In the genomic region with DNA sequence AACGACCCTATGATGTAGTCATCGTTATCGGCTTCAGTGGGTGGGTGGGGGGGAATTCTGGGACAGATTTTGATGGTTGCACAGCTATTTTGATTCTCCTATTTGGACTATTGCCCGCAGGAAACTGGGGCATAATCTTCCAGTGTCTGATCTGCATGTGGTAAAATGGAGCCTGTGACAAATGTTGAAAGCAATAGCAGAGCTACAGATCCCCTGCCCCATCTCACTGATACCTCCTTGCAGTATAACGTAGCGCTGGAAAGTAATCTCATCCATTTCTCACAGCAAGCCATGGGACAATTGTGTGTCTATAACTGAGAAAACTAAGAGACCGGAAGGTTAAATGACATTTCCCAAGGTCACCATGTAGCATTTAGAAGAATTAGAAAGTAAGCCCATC, we compare ENCODE assay signal across 21 mouse cellular contexts. TPM values are rescaled to one million over a fixed set of nuclear protein-coding genes. Genes with fewer than 3 reads are reported as not detected.
A peak's percentile ranks its signal among the peaks of the same experiment; 100 is the strongest.
DNase-seq lines count a peak whose midpoint lies in the region; ATAC-seq and TF ChIP-seq lines count a peak whose summit lies in the region.
"Had no signal": no experiment of that assay in that cellular context is flagged by ENCODE, and none has a peak within 500 bp of the region (broad histone marks: within the 10 kb centered on the region; RNA-seq: fewer than 3 reads in every experiment).

No protein-coding gene starts in this region.

- H3K36me3 ChIP-seq in hindbrain, embryonic 13.5 days = no peaks in the 10 kb centered on the region
- H3K36me3 ChIP-seq in midbrain, embryonic 13.5 days = no peaks in the 10 kb centered on the region
- H3K36me3 ChIP-seq: embryonic facial prominence, embryonic 12.5 days; limb, embryonic 15.5 days had no signal

- H3K9ac ChIP-seq in hindbrain, embryonic 13.5 days = no peak overlapping the region
- no peak overlapping the region for H3K9ac ChIP-seq in midbrain, embryonic 13.5 days (replicated peaks)
- H3K9ac ChIP-seq: embryonic facial prominence, embryonic 12.5 days; limb, embryonic 15.5 days had no signal

- no peak for DNase-seq in left cerebral cortex, adult 2 months (ENCODE audit: extremely low spot score in 1 of 2, low spot score in 2 of 2)
- DNase-seq in left cerebral cortex, adult 11 months (ENCODE audit: low spot score) = no peak
- DNase-seq in kidney, postnatal 10 days = no peak
- DNase-seq in cerebellum, adult 11-12 months = no peak
- no peak for DNase-seq in heart, postnatal 4 days
- DNase-seq: adrenal gland, postnatal 14 days; cerebellum, adult 8-10 months; heart, postnatal 36 days; kidney, adult 11 months; lung, adult 18-20 months; lung, postnatal 4 days; right cerebral cortex, postnatal 25 days; thymus, postnatal 25 days had no signal

- no peaks in the 10 kb centered on the region for H3K9me3 ChIP-seq in hindbrain, embryonic 13.5 days
- no peaks in the 10 kb centered on the region for H3K9me3 ChIP-seq in midbrain, embryonic 13.5 days
- H3K9me3 ChIP-seq: embryonic facial prominence, embryonic 12.5 days; limb, embryonic 15.5 days had no signal

- H3K4me1 ChIP-seq in hindbrain, embryonic 13.5 days (replicated peaks) = peaks cover 42% of the 10 kb centered on the region
- H3K4me1 ChIP-seq in midbrain, embryonic 13.5 days (replicated peaks) = peaks cover 36% of the 10 kb centered on the region

- TF ChIP-seq CTCF in left cerebral cortex, adult 2 months (IDR thresholded peaks at IDR 0.05) = no peak

- WGBS in hindbrain, embryonic 13.5 days = 43% methylated on average over 7 of the region's 7 CpGs
- 40% methylated on average over 7 of the region's 7 CpGs for WGBS in midbrain, embryonic 13.5 days

- no peak overlapping the region for H3K4me3 ChIP-seq in left cerebral cortex, adult 2 months
- no peak overlapping the region for H3K4me3 ChIP-seq in hindbrain, embryonic 13.5 days
- no peak overlapping the region for H3K4me3 ChIP-seq in midbrain, embryonic 13.5 days (replicated peaks)
- H3K4me3 ChIP-seq: embryonic facial prominence, embryonic 12.5 days; limb, embryonic 15.5 days had no signal

- H3K27ac ChIP-seq in left cerebral cortex, adult 2 months = peak overlapping the region; percentile 58; the same call in 1 of the 2 replicates
- peak overlapping the region; percentile 81 for H3K27ac ChIP-seq in hindbrain, embryonic 13.5 days
- H3K27ac ChIP-seq in midbrain, embryonic 13.5 days = peak overlapping the region; percentile 77
- H3K27ac ChIP-seq: kidney, postnatal 0 days had no signal

- no peak for ATAC-seq in hindbrain, embryonic 13.5 days (ENCODE audit: low FRiP score)
- ATAC-seq in midbrain, embryonic 13.5 days = 0 out of 2 replicates have a peak, but pooled peaks have one; percentile 12

- intact Hi-C loops in left cerebral cortex, adult 2 months (cut with DNase I) = loop anchor here (5.0 to 10.0 kb wide), 7 partner anchors 97 to 950 kb away; partner anchors contain the start of gene Creb1

- peak overlapping the region; percentile 10; the same call in 1 of the 2 replicates for H3K4me2 ChIP-seq in hindbrain, embryonic 13.5 days
- peak overlapping the region; percentile 15; the same call in 1 of the 2 replicates for H3K4me2 ChIP-seq in midbrain, embryonic 13.5 days (replicated peaks)
- H3K4me2 ChIP-seq: embryonic facial prominence, embryonic 12.5 days; heart, embryonic 11.5 days; limb, embryonic 15.5 days had no signal

- H3K27me3 ChIP-seq in hindbrain, embryonic 13.5 days = no peaks in the 10 kb centered on the region
- H3K27me3 ChIP-seq in midbrain, embryonic 13.5 days = no peaks in the 10 kb centered on the region
- H3K27me3 ChIP-seq: embryonic facial prominence, embryonic 12.5 days; limb, embryonic 15.5 days had no signal

RNA-seq across cellular contexts. Expression of gene 4933402D24Rik, which starts 4.7 kb away (rescaled TPM):
- total RNA-seq in left cerebral cortex, adult 2 months (2021) = under 1 TPM; 0.25 to 0.33 TPM
- 0.27 and 0.39 TPM in 2 replicates for polyA plus RNA-seq in hindbrain, embryonic 13.5 days (2015; fragmentation: Nextera tagmentation; extraction: Ambion mirVana)
- polyA plus RNA-seq in midbrain, embryonic 13.5 days (2015; fragmentation: Nextera tagmentation; extraction: Ambion mirVana) = 0.22 and 0.32 TPM in 2 replicates
- total RNA-seq in heart, postnatal 4 days (2021) = not detected
- total RNA-seq: adrenal gland, postnatal 14 days; common myeloid progenitor, adult 5-6 weeks; heart, postnatal 36 days had no signal
- polyA plus RNA-seq: gonadal fat pad, adult 2 months; heart, embryonic 11.5 days; kidney, postnatal 0 days had no signal

RNA-seq across cellular contexts. Expression of gene Fastkd2, which starts 34.0 kb away (rescaled TPM):
- 10 to 100 TPM; 21.1 to 27.4 TPM for total RNA-seq in left cerebral cortex, adult 2 months (2021)
- polyA plus RNA-seq in hindbrain, embryonic 13.5 days (2015; fragmentation: Nextera tagmentation; extraction: Ambion mirVana) = 38.5 and 38.6 TPM in 2 replicates
- 37.2 and 39.8 TPM in 2 replicates for polyA plus RNA-seq in midbrain, embryonic 13.5 days (2015; fragmentation: Nextera tagmentation; extraction: Ambion mirVana)
- total RNA-seq in heart, postnatal 4 days (2021) = 10 to 100 TPM; 26.3 to 31.9 TPM

RNA-seq across cellular contexts. Expression of gene Mdh1b, which starts 34.3 kb away (rescaled TPM):
- 1 to 10 TPM in 1 of 2 experiments, under 1 TPM in 1; 0.79 to 1.1 TPM for total RNA-seq in left cerebral cortex, adult 2 months (2021)
- 0.48 and 0.87 TPM in 2 replicates for polyA plus RNA-seq in hindbrain, embryonic 13.5 days (2015; fragmentation: Nextera tagmentation; extraction: Ambion mirVana)
- polyA plus RNA-seq in midbrain, embryonic 13.5 days (2015; fragmentation: Nextera tagmentation; extraction: Ambion mirVana) = 0.12 and 0.27 TPM in 2 replicates
- total RNA-seq in heart, postnatal 4 days (2021) = not detected
- total RNA-seq: adrenal gland, postnatal 14 days; common myeloid progenitor, adult 5-6 weeks; heart, postnatal 36 days had no signal
- polyA plus RNA-seq: embryonic facial prominence, embryonic 12.5 days; heart, embryonic 11.5 days; limb, embryonic 15.5 days had no signal
